Mouse (Mus musculus) spleen, adult 2 months (tissue): ENCODE measurements around the gene Map4k4.

Experiments used
- CTCF ChIP-seq: fragments of 200-500 bp; IDR thresholded peaks from 2 replicates; pipeline ENCODE4 v1.5.1; 2011; ENCODE audit warnings: mild to moderate bottlenecking, inconsistent platforms; ENCODE audit not compliant: insufficient read depth, insufficient read length, insufficient replicate concordance; ENCODE audit errors: extremely low read depth
- POLR2A ChIP-seq: fragments of 200-500 bp; IDR thresholded peaks from 2 replicates; pipeline ENCODE4 v1.6.1; 2011; ENCODE audit warnings: low read depth, low read length, inconsistent platforms

GRCm38 (mm10) chr1:39947179-39947578, 46.5 kb downstream of the Map4k4 start:
- TF ChIP-seq CTCF (no peak), POLR2A (no peak)
